In genomic region chr14:115188256-115188655, GRCm38 (mm10) we compare ENCODE assay signal across 21 mouse cellular contexts.
DNase-seq lines count a peak whose midpoint lies in the region; ATAC-seq and TF ChIP-seq lines count a peak whose summit lies in the region.
"Had no signal": no experiment of that assay in that cellular context is flagged by ENCODE, and none has a peak within 500 bp of the region (broad histone marks: within the 10 kb centered on the region; RNA-seq: fewer than 3 reads in every experiment).

No protein-coding gene starts in this region.

- H3K9ac ChIP-seq in MEL (ENCODE audit: control insufficient read depth, low read depth, low read length, poor library complexity, severe bottlenecking): no peak overlapping the region
- H3K9ac ChIP-seq: embryonic facial prominence, embryonic 13.5 days; hindbrain, embryonic 15.5 days had no signal

- no peak for TF ChIP-seq POLR2A in MEL (IDR thresholded peaks at IDR 0.05; ENCODE audit: control insufficient read depth in 1 of 2, insufficient read depth in 1 of 2, low read depth in 1 of 2, low read length in 2 of 2, poor library complexity in 1 of 2)

- TF ChIP-seq CTCF in MEL (IDR thresholded peaks at IDR 0.05 in 2 of 3, conservative IDR thresholded peaks at IDR 0.05 in 1 of 3; ENCODE audit: control insufficient read depth in 1 of 3, insufficient read depth in 1 of 3, low read depth in 2 of 3, low read length in 3 of 3, poor library complexity in 1 of 3, severe bottlenecking in 1 of 3): no peak

- no peak overlapping the region; a peak in 1 of 4 replicates for H3K4me3 ChIP-seq in MEL (ENCODE audit: control insufficient read depth in 1 of 2, insufficient read depth in 1 of 2, low read depth in 2 of 2, low read length in 2 of 2)
- H3K4me3 ChIP-seq: embryonic facial prominence, embryonic 13.5 days; forebrain, embryonic 10.5 days; gastrocnemius, adult 2 months; heart, embryonic 10.5 days; hindbrain, embryonic 10.5 days; hindbrain, embryonic 15.5 days had no signal

- TF ChIP-seq EP300 in MEL (IDR thresholded peaks at IDR 0.05; ENCODE audit: low read depth in 1 of 2, low read length in 2 of 2): peak in 1 of 2 experiments; percentile 24; a peak in 1 of 4 replicates

- peak; percentile 96 for ATAC-seq in hematopoietic stem cell, adult 5-6 weeks (replicated peaks in 1 of 2; ENCODE audit: insufficient read depth in 1 of 2, low FRiP score in 2 of 2, low TSS enrichment in 1 of 2, low read depth in 1 of 2, poor library complexity in 2 of 2, severe bottlenecking in 2 of 2)
- ATAC-seq: forebrain, embryonic 14.5 days; intestine, embryonic 16.5 days had no signal

- DNase-seq in A20 (ENCODE audit: low read depth, low spot score) (peak; percentile 16), MEL (ENCODE audit: low read depth, low spot score) (peak; percentile 56)
- no peak for DNase-seq in layer of hippocampus, adult 18-20 months (ENCODE audit: low spot score in 2 of 2)
- DNase-seq in heart, postnatal 4 days: no peak
- DNase-seq in adrenal gland, adult 8-10 months: no peak
- DNase-seq: adrenal gland, postnatal 10 days; cerebellum, adult 11 months; cerebellum, adult 8-10 months; cerebellum, postnatal 14 days; gastrocnemius, adult 2 months; gastrocnemius, postnatal 25 days; heart, adult 11 months; heart, postnatal 10 days had no signal

- no peaks in the 10 kb centered on the region for H3K9me3 ChIP-seq in MEL (replicated peaks; ENCODE audit: insufficient read depth, low read length)
- H3K9me3 ChIP-seq: embryonic facial prominence, embryonic 13.5 days; forebrain, embryonic 10.5 days; heart, embryonic 10.5 days; hindbrain, embryonic 10.5 days; hindbrain, embryonic 15.5 days had no signal

- no peak overlapping the region for H3K27ac ChIP-seq in MEL (ENCODE audit: control insufficient read depth, low read depth, low read length)
- H3K27ac ChIP-seq: embryonic facial prominence, embryonic 13.5 days; forebrain, embryonic 10.5 days; gastrocnemius, adult 2 months; heart, embryonic 10.5 days; hindbrain, embryonic 10.5 days; hindbrain, embryonic 15.5 days had no signal

- H3K36me3 ChIP-seq in MEL (ENCODE audit: control insufficient read depth in 1 of 2, insufficient read depth in 2 of 2, low read length in 2 of 2): peaks cover 0 to 7% of the 10 kb centered on the region in 2 experiments; a peak in 2 of 4 replicates
- H3K36me3 ChIP-seq: embryonic facial prominence, embryonic 13.5 days; forebrain, embryonic 10.5 days; heart, embryonic 10.5 days; hindbrain, embryonic 10.5 days; hindbrain, embryonic 15.5 days had no signal

- peaks cover 2 to 3% of the 10 kb centered on the region in 2 experiments; a peak in 3 of 4 replicates for H3K4me1 ChIP-seq in MEL (ENCODE audit: control insufficient read depth in 1 of 2, insufficient read depth in 2 of 2, low read length in 2 of 2)
- H3K4me1 ChIP-seq: embryonic facial prominence, embryonic 13.5 days; forebrain, embryonic 10.5 days; heart, embryonic 10.5 days; hindbrain, embryonic 10.5 days; hindbrain, embryonic 15.5 days had no signal

- TF ChIP-seq RAD21 in MEL (IDR thresholded peaks at IDR 0.05; ENCODE audit: low read depth, low read length): no peak

- H3K79me2 ChIP-seq in MEL (ENCODE audit: control insufficient read depth, insufficient read depth, low read length, poor library complexity): no peaks in the 10 kb centered on the region

- H3K27me3 ChIP-seq in MEL (ENCODE audit: control insufficient read depth in 1 of 2, insufficient read depth in 2 of 2, low read length in 2 of 2): no peaks in the 10 kb centered on the region
- H3K27me3 ChIP-seq: embryonic facial prominence, embryonic 13.5 days; hindbrain, embryonic 15.5 days had no signal

TF ChIP-seq in MEL, 35 proteins besides CTCF, POLR2A, EP300 and RAD21:
- peak; percentile 45; the same call in 1 of the 2 replicates for TF ChIP-seq RCOR1 (IDR thresholded peaks at IDR 0.05; ENCODE audit: low read depth, low read length)
- TF ChIP-seq MAX (IDR thresholded peaks at IDR 0.05; ENCODE audit: low read length): 0 out of 2 replicates have a peak, but pooled peaks have one; percentile 42
- TF ChIP-seq ZMIZ1 (IDR thresholded peaks at IDR 0.05; ENCODE audit: low read depth, low read length): no peak
- peak; percentile 25; the same call in 1 of the 2 replicates for TF ChIP-seq ETS1 (IDR thresholded peaks at IDR 0.05; ENCODE audit: low read depth, low read length)
- no peak for TF ChIP-seq ELF1 (IDR thresholded peaks at IDR 0.05; ENCODE audit: low read depth, low read length)
TF ChIP-seq in MEL: peak in this region for 3.

Comparison
In these comparisons a context has a peak if more than half of its experiments do, and no peak if none do; other contexts are left out.
1. DNase-seq: peak in A20 (single experiment) and MEL (single experiment); none in layer of hippocampus, adult 18-20 months (0 of 2), heart, postnatal 4 days (single experiment) and adrenal gland, adult 8-10 months (single experiment).